Mouse (Mus musculus) limb, embryonic 14.5 days (tissue): ENCODE measurements around the gene Gm49450. TPM values are rescaled to one million over a fixed set of nuclear protein-coding genes. Genes with fewer than 3 reads are reported as not detected.

Source experiments
- ATAC-seq: fragments of 200-750 bp; cut with Nextera tagmentation; 2 replicates; pipeline ENCODE4 v1.8.0; 2017; ENCODE audit warnings: low read depth, moderate number of reproducible peaks, moderate TSS enrichment; ENCODE audit not compliant: low FRiP score
- DNase-seq: peaks from one replicate; pipeline ENCODE4 v3.0.0-alpha.2; 2015; ENCODE audit warnings: low spot score
- H3K27ac ChIP-seq: fragments of 300-500 bp; sonication (generic); replicated peaks from 2 replicates; pipeline ENCODE4 v1.5.1; 2014; ENCODE audit warnings: low read depth, mild to moderate bottlenecking, low read length, moderate library complexity, mixed read lengths
- H3K27me3 ChIP-seq: fragments of 300-500 bp; sonication (generic); 2 replicates; pipeline ENCODE4 v1.6.1; 2014; ENCODE audit warnings: low read length, mixed read lengths; ENCODE audit not compliant: control insufficient read depth, insufficient read depth
- H3K36me3 ChIP-seq: fragments of 300-500 bp; sonication (generic); 2 replicates; pipeline ENCODE4 v1.6.1; 2014; ENCODE audit warnings: mild to moderate bottlenecking, low read length, moderate library complexity, mixed read lengths; ENCODE audit not compliant: control insufficient read depth, insufficient read depth
- H3K4me1 ChIP-seq: fragments of 300-500 bp; sonication (generic); 2 replicates; pipeline ENCODE4 v1.6.1; 2014; ENCODE audit warnings: antibody characterized with exemption, low read length, mixed read lengths; ENCODE audit not compliant: control insufficient read depth, insufficient read depth
- H3K4me2 ChIP-seq: fragments of 300-500 bp; sonication (generic); replicated peaks from 2 replicates; pipeline ENCODE4 v1.6.1; 2014; ENCODE audit warnings: low read depth, mild to moderate bottlenecking, low read length, moderate library complexity; ENCODE audit not compliant: severe bottlenecking
- H3K4me3 ChIP-seq: fragments of 300-500 bp; sonication (generic); replicated peaks from 2 replicates; pipeline ENCODE4 v1.5.1; 2014; ENCODE audit warnings: low read length
- H3K9ac ChIP-seq: fragments of 300-500 bp; sonication (generic); 2 replicates; pipeline ENCODE4 v1.6.1; 2014; ENCODE audit warnings: mild to moderate bottlenecking, low read depth, low read length, moderate library complexity; ENCODE audit not compliant: severe bottlenecking
- H3K9me3 ChIP-seq: fragments of 300-500 bp; sonication (generic); 2 replicates; pipeline ENCODE4 v1.6.1; 2016; ENCODE audit warnings: low read length; ENCODE audit not compliant: control insufficient read depth
- POLR2A ChIP-seq: fragments of 200-500 bp; IDR thresholded peaks from 2 replicates; pipeline ENCODE4 v1.8.0; 2012; ENCODE audit warnings: inconsistent platforms, mild to moderate bottlenecking, moderate library complexity, borderline replicate concordance; ENCODE audit not compliant: insufficient read depth, insufficient read length; ENCODE audit errors: extremely low read depth
- WGBS: fragments of 180-500 bp; shearing (Covaris S2); extraction: QIAGEN DNeasy Blood & Tissue Kit; methylation state at CpG from one replicate; pipeline ENCODE4 v1.1.7; 2014; 5-methylcytosine and 5-hydroxymethylcytosine counted together
- polyA plus RNA-seq, 2 experiments: library from polyadenylated mRNA; depleted of rRNA in 1 of 2; stranded (reverse) in 1 of 2; unstranded in 1 of 2; fragments of >200 nt; fragmentation: Nextera tagmentation in 1 of 2; extraction: Ambion mirVana in 1 of 2; gene quantifications; 2 replicates each; pipeline versions ENCODE4 v1.2.1 to v1.2.3; 2012 to 2014

The Gm49450 gene
- polyA plus RNA-seq, 2 experiments = 159 TPM; not detected in 1

DNA sequence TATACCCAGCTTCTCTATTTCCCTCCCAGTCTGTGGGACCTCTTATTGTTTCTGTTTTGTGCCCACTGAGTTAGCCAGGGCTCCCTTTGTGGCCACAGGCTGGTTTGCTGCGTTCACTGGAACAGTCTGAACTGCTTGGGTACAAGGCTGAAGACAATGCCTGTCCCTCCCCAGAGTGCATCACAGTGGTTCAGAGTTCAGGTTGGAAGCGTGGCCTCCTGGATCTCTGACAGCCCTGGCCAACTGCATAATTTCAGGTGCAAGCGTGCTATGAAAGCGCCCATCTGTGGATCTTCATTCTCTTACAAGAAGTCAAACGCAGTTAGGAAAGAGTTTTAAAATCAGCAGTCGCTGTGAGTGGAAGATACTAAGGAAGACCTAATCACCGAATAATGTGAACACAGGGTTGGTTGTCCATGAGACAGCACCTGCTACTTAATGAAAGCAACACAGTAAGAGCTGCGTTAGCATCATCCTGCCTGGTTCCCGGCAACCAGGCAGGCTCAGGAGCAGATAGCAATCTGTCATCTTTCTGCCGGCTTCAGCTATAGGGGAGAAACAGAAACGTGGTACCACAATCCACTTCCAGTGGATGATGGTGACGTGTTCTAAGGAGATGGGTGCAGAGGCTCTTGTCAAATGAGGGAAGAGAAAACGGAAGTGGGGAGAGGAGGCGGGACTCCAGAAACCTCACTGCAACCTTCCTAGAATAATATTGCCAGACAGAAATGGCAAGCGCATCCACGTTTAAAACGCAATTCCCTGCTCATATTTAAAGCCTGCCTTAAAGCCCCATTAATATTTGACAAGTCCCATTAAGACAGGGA is 38.9 kb upstream of the Gm49450 start:
- H3K9ac ChIP-seq = no peak overlapping the region
- 38% methylated on average over 17 of the region's 17 CpGs for WGBS
- TF ChIP-seq POLR2A = no peak
- no peaks in the 10 kb centered on the region for H3K27me3 ChIP-seq
- DNase-seq (peak; percentile 69), ATAC-seq (no peak)
- no peaks in the 10 kb centered on the region for H3K9me3 ChIP-seq
- peak overlapping the region; percentile 73 for H3K4me2 ChIP-seq
- 0 out of 2 replicates have a peak overlapping the region, but pooled peaks have one; percentile 8 for H3K27ac ChIP-seq
- peaks cover 18% of the 10 kb centered on the region for H3K4me1 ChIP-seq
- no peaks in the 10 kb centered on the region for H3K36me3 ChIP-seq
- peak overlapping the region; percentile 39 for H3K4me3 ChIP-seq

DNA sequence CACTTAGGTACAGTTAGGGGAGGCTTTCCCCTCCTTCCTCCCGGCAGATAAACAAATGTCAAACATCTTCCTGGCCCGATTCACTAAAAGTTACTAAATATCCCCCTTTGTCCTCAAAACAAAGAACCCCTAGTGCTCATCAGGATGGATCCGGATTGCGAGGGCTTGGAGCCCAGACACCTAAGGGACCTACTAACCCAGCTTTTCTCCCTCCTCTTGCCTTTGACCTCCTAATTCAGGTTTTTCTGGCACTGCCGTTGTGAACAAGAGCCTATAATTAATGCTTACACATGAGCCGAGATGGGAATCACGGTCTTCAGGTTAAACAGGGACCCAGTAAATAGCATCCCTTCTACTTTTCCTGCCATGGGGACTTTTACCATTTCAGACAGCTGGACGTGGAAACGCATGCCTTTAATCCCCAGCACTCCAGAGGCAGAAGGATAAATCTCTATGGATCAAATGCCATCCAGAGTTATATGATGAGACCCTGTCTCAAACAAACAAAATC is 38.2 kb upstream of the Gm49450 start:
- Histone ChIP-seq H3K27me3 (no peaks in the 10 kb centered on the region), H3K27ac (no peak overlapping the region; the same call in 1 of the 2 replicates), H3K4me2 (peak overlapping the region; percentile 73; the same call in 1 of the 2 replicates), H3K4me1 (peaks cover 24% of the 10 kb centered on the region), H3K9ac (no peak overlapping the region), H3K4me3 (no peak overlapping the region), H3K9me3 (no peaks in the 10 kb centered on the region), H3K36me3 (no peaks in the 10 kb centered on the region)
- TF ChIP-seq POLR2A = no peak
- DNase-seq (no peak), ATAC-seq (no peak)
- WGBS = 32% methylated on average over 9 of the region's 9 CpGs

DNA sequence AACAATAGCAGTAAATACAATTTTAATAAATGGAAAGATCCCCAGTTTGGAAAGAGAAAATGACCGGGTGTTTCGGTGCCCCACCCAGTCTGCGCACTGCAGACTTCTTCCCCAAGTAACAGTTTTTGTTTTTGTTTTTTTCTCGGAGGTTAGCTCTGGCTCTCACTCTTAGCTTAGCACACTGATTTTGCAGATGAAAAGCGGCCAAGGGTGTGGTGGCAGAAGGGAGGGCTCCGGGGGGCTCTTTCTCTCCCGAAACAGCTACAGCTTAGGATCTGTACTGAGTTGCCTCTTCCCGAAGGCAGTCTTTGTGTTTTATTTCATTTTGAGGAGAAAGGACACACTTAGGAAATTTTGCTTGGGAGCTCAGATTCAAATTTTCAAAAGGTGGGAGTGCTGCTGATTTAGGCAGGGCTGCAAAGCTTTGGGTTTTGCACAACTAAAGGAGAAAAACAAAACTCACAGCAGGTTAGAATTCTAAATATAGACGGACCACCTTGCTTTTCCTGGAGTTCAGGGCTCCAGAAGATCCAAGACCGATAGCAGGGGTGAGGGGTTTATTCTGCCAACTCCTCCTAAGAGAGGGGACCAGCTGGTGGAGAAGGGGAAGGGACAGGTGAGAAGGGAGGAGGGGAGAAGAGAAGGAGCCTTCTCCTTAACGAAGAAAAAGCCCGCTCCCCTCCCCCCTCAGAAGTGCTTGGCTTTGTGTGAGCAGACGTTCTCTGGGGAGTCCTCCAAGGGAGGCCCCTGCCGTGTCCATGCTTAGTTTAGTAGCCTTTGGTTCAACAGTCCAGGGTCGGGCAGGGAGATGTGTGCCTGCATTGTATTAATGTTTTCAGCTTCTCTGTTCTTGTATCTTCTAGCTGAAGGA is 37.6 kb upstream of the Gm49450 start:
- 34% methylated on average over 15 of the region's 15 CpGs for WGBS
- TF ChIP-seq POLR2A = no peak
- no peak overlapping the region for H3K9ac ChIP-seq
- DNase-seq (no peak), ATAC-seq (no peak)
- no peak overlapping the region for H3K4me3 ChIP-seq
- no peaks in the 10 kb centered on the region for H3K36me3 ChIP-seq
- no peaks in the 10 kb centered on the region for H3K9me3 ChIP-seq
- no peak overlapping the region; the same call in 1 of the 2 replicates for H3K27ac ChIP-seq
- peak overlapping the region; percentile 7; the same call in 1 of the 2 replicates for H3K4me2 ChIP-seq
- H3K27me3 ChIP-seq = no peaks in the 10 kb centered on the region
- H3K4me1 ChIP-seq = peaks cover 24% of the 10 kb centered on the region

DNA sequence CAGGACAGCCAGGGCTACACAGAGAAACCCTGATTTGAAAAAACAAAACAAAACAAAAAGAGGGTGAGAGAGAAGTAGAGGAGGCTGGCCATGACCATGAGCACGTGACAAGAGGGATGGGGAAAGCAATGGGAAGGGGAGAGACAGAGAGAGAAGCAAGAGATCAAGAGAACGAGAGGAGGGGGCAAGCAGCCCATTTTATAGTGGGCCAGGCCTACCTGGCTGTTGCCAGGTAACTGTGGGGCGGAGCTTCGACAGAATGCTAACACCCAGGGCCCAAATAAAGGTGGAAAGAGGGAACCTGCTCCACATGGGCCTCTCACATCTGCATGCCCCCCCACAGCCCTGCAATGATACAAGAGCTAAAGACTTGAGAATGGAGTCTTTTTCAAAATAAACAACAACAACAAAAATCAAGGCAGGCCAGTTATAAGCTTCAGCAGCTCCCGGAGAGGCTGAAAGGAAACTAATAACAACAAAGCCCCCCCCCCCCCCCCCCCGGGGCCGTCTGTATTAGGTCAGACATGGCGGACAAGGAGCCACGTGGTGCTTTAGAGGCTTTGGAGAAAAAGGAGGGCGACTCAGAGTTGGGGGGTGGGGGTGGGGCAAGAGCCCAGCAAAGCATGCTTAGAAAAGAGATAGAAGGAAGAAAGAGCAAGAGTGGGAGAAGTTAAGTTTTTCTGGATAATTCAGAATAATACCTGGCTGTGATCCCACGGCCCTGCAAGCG is 36.5 kb upstream of the Gm49450 start:
- H3K4me1 ChIP-seq = peaks cover 24% of the 10 kb centered on the region
- no peak overlapping the region for H3K27ac ChIP-seq
- H3K4me2 ChIP-seq = no peak overlapping the region
- DNase-seq = no peak
- WGBS = 45% methylated on average over 10 of the region's 12 CpGs
- H3K27me3 ChIP-seq = no peaks in the 10 kb centered on the region
- H3K36me3 ChIP-seq = no peaks in the 10 kb centered on the region
- TF ChIP-seq POLR2A = no peak
- H3K4me3 ChIP-seq = no peak overlapping the region
- no peaks in the 10 kb centered on the region for H3K9me3 ChIP-seq
- no peak overlapping the region for H3K9ac ChIP-seq
- no peak for ATAC-seq
